ENCODE assay signal across 8 mouse cellular contexts in the genomic region with DNA sequence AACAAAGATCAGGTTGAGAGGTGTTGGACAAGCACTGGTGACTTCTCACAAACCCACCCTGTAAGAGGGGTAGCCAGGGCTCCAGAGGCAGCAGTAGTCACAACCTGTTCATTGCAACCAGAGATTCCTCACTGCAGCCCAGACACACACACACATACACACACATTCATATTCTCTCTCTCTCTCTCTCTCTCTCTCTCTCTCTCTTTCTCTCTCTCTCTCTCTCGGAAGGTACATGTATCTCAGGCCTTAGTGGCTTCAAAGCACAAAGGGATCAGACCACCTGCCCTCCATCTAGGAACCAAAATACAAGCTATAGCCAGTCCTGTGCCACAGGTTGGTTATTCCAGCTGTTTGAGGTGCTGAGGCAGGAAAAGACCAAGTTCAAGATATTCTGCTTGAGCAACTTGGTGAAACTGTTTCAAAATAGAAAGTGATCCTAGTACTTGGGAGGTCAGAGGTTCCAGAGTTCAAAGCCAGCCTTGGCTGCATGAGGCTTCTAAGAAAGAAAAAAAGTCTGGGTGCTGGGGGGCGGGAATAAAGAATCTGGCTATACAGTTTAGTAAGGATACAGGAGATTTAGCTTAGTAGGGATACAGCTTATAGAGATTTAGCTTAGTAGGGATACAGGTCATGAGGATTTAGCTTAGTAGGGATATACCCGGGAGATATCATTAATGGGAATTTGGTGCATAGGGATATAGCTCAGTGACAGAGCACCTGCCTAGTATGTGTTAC. TPM values are rescaled to one million over a fixed set of nuclear protein-coding genes. Genes with fewer than 3 reads are reported as not detected.
DNase-seq lines count a peak whose midpoint lies in the region; ATAC-seq and TF ChIP-seq lines count a peak whose summit lies in the region.

No protein-coding gene starts in this region.

- TF ChIP-seq CTCF in heart, postnatal 0 days (IDR thresholded peaks at IDR 0.05; ENCODE audit: low read depth), result no peak

- peak overlapping the region; percentile 100 for H3K27ac ChIP-seq in heart, postnatal 0 days (ENCODE audit: low read depth)
- peak overlapping the region; percentile 97 for H3K27ac ChIP-seq in hindbrain, embryonic 15.5 days (replicated peaks)
- H3K27ac ChIP-seq in midbrain, embryonic 15.5 days, result peak overlapping the region; percentile 97

- peak overlapping the region; percentile 69 for H3K4me2 ChIP-seq in heart, postnatal 0 days (ENCODE audit: low read depth, low read length)
- peak overlapping the region; percentile 58 for H3K4me2 ChIP-seq in hindbrain, embryonic 15.5 days
- H3K4me2 ChIP-seq in midbrain, embryonic 15.5 days, result peak overlapping the region; percentile 57

- peak overlapping the region; percentile 100 for H3K4me3 ChIP-seq in heart, postnatal 0 days (ENCODE audit: low read depth, low read length)
- peak overlapping the region; percentile 97 for H3K4me3 ChIP-seq in hindbrain, embryonic 15.5 days
- peak overlapping the region; percentile 87 for H3K4me3 ChIP-seq in midbrain, embryonic 15.5 days

- peaks cover 18% of the 10 kb centered on the region for H3K36me3 ChIP-seq in heart, postnatal 0 days (replicated peaks; ENCODE audit: control insufficient read depth, insufficient read depth, low read length)
- H3K36me3 ChIP-seq in hindbrain, embryonic 15.5 days, result peaks cover 12% of the 10 kb centered on the region
- peaks cover 15% of the 10 kb centered on the region for H3K36me3 ChIP-seq in midbrain, embryonic 15.5 days (replicated peaks)

- TF ChIP-seq EP300 in heart, postnatal 0 days (IDR thresholded peaks at IDR 0.05; ENCODE audit: low read depth), result no peak

- no peaks in the 10 kb centered on the region for H3K9me3 ChIP-seq in heart, postnatal 0 days (replicated peaks; ENCODE audit: control insufficient read depth, low read length)
- no peaks in the 10 kb centered on the region for H3K9me3 ChIP-seq in hindbrain, embryonic 15.5 days
- H3K9me3 ChIP-seq in midbrain, embryonic 15.5 days, result no peaks in the 10 kb centered on the region

- peak overlapping the region; percentile 99; the same call in 1 of the 2 replicates for H3K9ac ChIP-seq in heart, postnatal 0 days (replicated peaks; ENCODE audit: low read depth, low read length)
- H3K9ac ChIP-seq in hindbrain, embryonic 15.5 days, result no peak overlapping the region
- peak overlapping the region; percentile 95; the same call in 1 of the 2 replicates for H3K9ac ChIP-seq in midbrain, embryonic 15.5 days

- DNase-seq in heart, postnatal 0 days (ENCODE audit: low spot score), result no peak
- DNase-seq in heart, postnatal 36 days, result no peak
- peak; percentile 68 for DNase-seq in adipocyte (ENCODE audit: low spot score)
- no peak for DNase-seq in ovary, postnatal 14 days (ENCODE audit: low spot score)
- DNase-seq in layer of hippocampus, adult 11-12 months (ENCODE audit: low spot score), result no peak
- no peak for DNase-seq in thymus, postnatal 14 days

- ATAC-seq in heart, postnatal 0 days (ENCODE audit: insufficient read depth, low read depth), result no peak
- no peak for ATAC-seq in hindbrain, embryonic 15.5 days (ENCODE audit: low FRiP score, low read depth)
- no peak for ATAC-seq in midbrain, embryonic 15.5 days (replicated peaks)

- 82% methylated on average over 3 of the region's 3 CpGs for WGBS in heart, postnatal 0 days
- WGBS in hindbrain, embryonic 15.5 days, result 94% methylated on average over 3 of the region's 3 CpGs
- 80% methylated on average over 3 of the region's 3 CpGs for WGBS in midbrain, embryonic 15.5 days

- intact Hi-C loops in heart, postnatal 36 days (cut with DNase I), result loop anchor here (2.0 to 5.0 kb wide), 2 partner anchors 13 to 499 kb away; partner anchors contain the start of gene Cnot6

- H3K4me1 ChIP-seq in heart, postnatal 0 days (ENCODE audit: control insufficient read depth, insufficient read depth), result peaks cover 55% of the 10 kb centered on the region
- H3K4me1 ChIP-seq in hindbrain, embryonic 15.5 days (replicated peaks), result peaks cover 45% of the 10 kb centered on the region
- peaks cover 38% of the 10 kb centered on the region for H3K4me1 ChIP-seq in midbrain, embryonic 15.5 days

- H3K27me3 ChIP-seq in heart, postnatal 0 days (ENCODE audit: control insufficient read depth, insufficient read depth, low read length), result no peaks in the 10 kb centered on the region
- no peaks in the 10 kb centered on the region for H3K27me3 ChIP-seq in hindbrain, embryonic 15.5 days
- no peaks in the 10 kb centered on the region for H3K27me3 ChIP-seq in midbrain, embryonic 15.5 days (replicated peaks)

RNA-seq across cellular contexts. Expression of gene Mgat4b, which starts 0.8 kb away (rescaled TPM):
- 69.2 and 90.6 TPM in 2 replicates for total RNA-seq in heart, postnatal 0 days (2014; rRNA removed; ENCODE audit: low replicate concordance)
- polyA plus RNA-seq in heart, postnatal 0 days (2015; fragmentation: Nextera tagmentation; extraction: Ambion mirVana), result 39.4 and 39.6 TPM in 2 replicates
- 10 to 100 TPM; 84.5 to 87.8 TPM for total RNA-seq in heart, postnatal 36 days (2021)
- 58.1 and 69.2 TPM in 2 replicates for polyA plus RNA-seq in hindbrain, embryonic 15.5 days (2015; fragmentation: Nextera tagmentation; extraction: Ambion mirVana)
- 54.6 and 57.9 TPM in 2 replicates for polyA plus RNA-seq in midbrain, embryonic 15.5 days (2015; fragmentation: Nextera tagmentation; extraction: Ambion mirVana)

RNA-seq across cellular contexts. Expression of gene Sqstm1, which starts 0.9 kb away (rescaled TPM):
- total RNA-seq in heart, postnatal 0 days (2014; rRNA removed; ENCODE audit: low replicate concordance), result 236 and 249 TPM in 2 replicates
- polyA plus RNA-seq in heart, postnatal 0 days (2015; fragmentation: Nextera tagmentation; extraction: Ambion mirVana), result 244 and 267 TPM in 2 replicates
- 100 to 1,000 TPM; 379 to 464 TPM for total RNA-seq in heart, postnatal 36 days (2021)
- polyA plus RNA-seq in hindbrain, embryonic 15.5 days (2015; fragmentation: Nextera tagmentation; extraction: Ambion mirVana), result 422 TPM in 2 replicates
- polyA plus RNA-seq in midbrain, embryonic 15.5 days (2015; fragmentation: Nextera tagmentation; extraction: Ambion mirVana), result 392 and 438 TPM in 2 replicates

RNA-seq across cellular contexts. Expression of gene Ltc4s, which starts 26.9 kb away (rescaled TPM):
- total RNA-seq in heart, postnatal 0 days (2014; rRNA removed; ENCODE audit: low replicate concordance), result 5.1 TPM in 1 of 2 replicates, not detected in the other
- polyA plus RNA-seq in heart, postnatal 0 days (2015; fragmentation: Nextera tagmentation; extraction: Ambion mirVana), result 2.2 TPM in 2 replicates
- total RNA-seq in heart, postnatal 36 days (2021), result 1 to 10 TPM; 5.5 to 8.6 TPM
- 2.3 and 2.9 TPM in 2 replicates for polyA plus RNA-seq in hindbrain, embryonic 15.5 days (2015; fragmentation: Nextera tagmentation; extraction: Ambion mirVana)
- polyA plus RNA-seq in midbrain, embryonic 15.5 days (2015; fragmentation: Nextera tagmentation; extraction: Ambion mirVana), result 1.9 and 2.3 TPM in 2 replicates

RNA-seq across cellular contexts. Expression of gene Mrnip, which starts 37.2 kb away (rescaled TPM):
- total RNA-seq in heart, postnatal 0 days (2014; rRNA removed; ENCODE audit: low replicate concordance), result 6.3 and 18.6 TPM in 2 replicates
- 7.7 and 7.9 TPM in 2 replicates for polyA plus RNA-seq in heart, postnatal 0 days (2015; fragmentation: Nextera tagmentation; extraction: Ambion mirVana)
- total RNA-seq in heart, postnatal 36 days (2021), result 1 to 10 TPM; 1.8 to 2.4 TPM
- polyA plus RNA-seq in hindbrain, embryonic 15.5 days (2015; fragmentation: Nextera tagmentation; extraction: Ambion mirVana), result 32.8 and 34.6 TPM in 2 replicates
- 38.1 and 39.3 TPM in 2 replicates for polyA plus RNA-seq in midbrain, embryonic 15.5 days (2015; fragmentation: Nextera tagmentation; extraction: Ambion mirVana)
